Mouse (Mus musculus) gastrocnemius, adult 8-10 months (tissue): ENCODE data around the gene Kcnn4. TPM values are rescaled to one million over a fixed set of nuclear protein-coding genes. Genes with fewer than 3 reads are reported as not detected.

ENCODE experiments used
- DNase-seq, 2 experiments: peaks; one replicate each; pipeline ENCODE4 v3.0.0; 2022; ENCODE audit warnings: low spot score in 2 of 2
- microRNA-seq: library from miRNA; unstranded; fragments of <30 nt; microRNA quantifications from one replicate; pipeline ENCODE4 v1.2.0, GENCODE M21; 2022
- total RNA-seq, 4 experiments: library from RNA; stranded (reverse); gene quantifications; 2 replicates each; pipeline ENCODE4 v1.2.4; 2022

Gene Kcnn4
- total RNA-seq, 4 experiments from 2014 or later = 0.17 to 0.74 (median 0.24) TPM

GRCm38 (mm10) chr7:24423956-24424732, 54.1 kb downstream of the Kcnn4 start:
- DNase-seq = no peak

GRCm38 (mm10) chr7:24425919-24426318, 55.9 kb downstream of the Kcnn4 start:
- no peak for DNase-seq

GRCm38 (mm10) chr7:24427168-24427567, 57.1 kb downstream of the Kcnn4 start:
- no peak for DNase-seq

GRCm38 (mm10) chr7:24428725-24429124, 58.7 kb downstream of the Kcnn4 start:
- DNase-seq = no peak

- peak; percentile 20 to 32 for DNase-seq
These were observed 59.5 kb downstream of the Kcnn4 start for GRCm38 (mm10) chr7:24429413-24430112.

- no peak for DNase-seq
These were observed 60.7 kb downstream of the Kcnn4 start for GRCm38 (mm10) chr7:24430551-24431345.

GRCm38 (mm10) chr7:24431713-24432112, 61.6 kb downstream of the Kcnn4 start:
- DNase-seq = no peak

GRCm38 (mm10) chr7:24435305-24435704, 65.2 kb downstream of the Kcnn4 start:
- no peak for DNase-seq

Small RNA genes within 50 kb of the gene (microRNA-seq; reads per million reads assigned to microRNA genes)
- gene Gm27592 = not detected

Other genes starting within 250 kb of the Kcnn4 start
- gene Zfp235, start 236.1 kb upstream of the Kcnn4 start, total RNA-seq = 1 to 10 TPM; 3.6 to 4.7 (median 4.0) TPM
- gene Zfp114, start 195.2 kb upstream of the Kcnn4 start, total RNA-seq = under 1 TPM in 3 of 4 experiments, not detected in 1; 0.15 to 0.34 (median 0.19) TPM
- 1 to 10 TPM; 2.1 to 3.7 (median 2.9) TPM for gene Zfp111, start 158.8 kb upstream of the Kcnn4 start, total RNA-seq
- 1 to 10 TPM; 2.1 to 3.5 (median 3.2) TPM for gene Zfp109, start 132.7 kb upstream of the Kcnn4 start, total RNA-seq
- gene Zfp108, start 115.5 kb upstream of the Kcnn4 start, total RNA-seq = 1 to 10 TPM; 2.0 to 2.4 (median 2.2) TPM
- 1 to 10 TPM; 5.9 to 6.9 (median 6.2) TPM for gene Zfp93, start 99.8 kb upstream of the Kcnn4 start, total RNA-seq
- gene Zfp61, start 69.0 kb upstream of the Kcnn4 start, total RNA-seq = 1 to 10 TPM; 2.8 to 4.9 (median 3.3) TPM
- 1 to 10 TPM; 1.7 to 3.1 (median 2.9) TPM for gene Zfp94, start 53.6 kb upstream of the Kcnn4 start, total RNA-seq
- gene Tescl, start 36.3 kb upstream of the Kcnn4 start, total RNA-seq = not detected
- not detected for gene Lypd5, start 21.1 kb upstream of the Kcnn4 start, total RNA-seq
- gene Smg9, start 29.4 kb downstream of the Kcnn4 start, total RNA-seq = 10 to 100 TPM in 2 of 4 experiments, 1 to 10 TPM in 2; 8.8 to 10.4 (median 9.9) TPM
- not detected for gene Irgc1, start 82.0 kb downstream of the Kcnn4 start, total RNA-seq
- under 1 TPM; 0.41 to 0.92 (median 0.63) TPM for gene Plaur, start 92.2 kb downstream of the Kcnn4 start, total RNA-seq
- 1 to 10 TPM in 3 of 4 experiments, under 1 TPM in 1; 0.87 to 3.6 (median 1.8) TPM for gene Cadm4, start 111.8 kb downstream of the Kcnn4 start, total RNA-seq
- 1 to 10 TPM; 2.5 to 5.2 (median 4.0) TPM for gene Zfp428, start 136.7 kb downstream of the Kcnn4 start, total RNA-seq
- not detected for gene AC161166.1, start 142.2 kb downstream of the Kcnn4 start, total RNA-seq
- gene Irgq, start 160.4 kb downstream of the Kcnn4 start, total RNA-seq = 10 to 100 TPM; 10.9 to 15.8 (median 12.7) TPM
- not detected for gene Pinlyp, start 175.9 kb downstream of the Kcnn4 start, total RNA-seq
- 10 to 100 TPM; 16.1 to 22.1 (median 17.3) TPM for gene Xrcc1, start 176.0 kb downstream of the Kcnn4 start, total RNA-seq
- 10 to 100 TPM; 23.1 to 30.0 (median 24.6) TPM for gene Ethe1, start 217.3 kb downstream of the Kcnn4 start, total RNA-seq
- under 1 TPM in 1 of 4 experiments, not detected in 3; 0.10 TPM for gene Zfp575, start 217.4 kb downstream of the Kcnn4 start, total RNA-seq
- under 1 TPM; 0.27 to 0.75 (median 0.61) TPM for gene Phldb3, start 240.5 kb downstream of the Kcnn4 start, total RNA-seq